Mouse (Mus musculus): ENCODE results near the gene Opcml.

DNA sequence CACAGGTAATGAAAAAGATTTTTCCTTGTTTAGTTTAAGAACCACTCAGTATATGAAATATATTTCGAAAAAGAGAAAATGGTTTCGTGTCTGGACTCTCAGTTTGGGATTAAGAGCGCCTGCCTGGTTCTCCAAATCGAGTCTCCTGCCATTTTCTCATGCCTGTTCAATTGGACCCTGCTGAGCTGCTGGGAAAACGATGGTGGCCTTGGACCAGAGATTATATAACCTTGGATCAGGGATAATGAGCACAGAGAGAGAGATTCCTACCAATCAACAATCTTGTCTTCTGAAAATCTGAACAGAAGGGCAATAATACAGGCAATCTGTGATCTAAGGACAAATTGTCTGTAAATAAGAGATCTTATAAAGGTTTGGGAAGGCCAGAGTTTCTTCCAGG is 962.3 kb downstream of the Opcml start:
- TF ChIP-seq CTCF (IDR thresholded peaks at IDR 0.05; ENCODE audit: extremely low read depth, insufficient read depth, insufficient read length, insufficient replicate concordance) (no peak), POLR2A (IDR thresholded peaks at IDR 0.05; ENCODE audit: low read depth, low read length) (no peak)

All from spleen, adult 2 months (tissue).